Mouse (Mus musculus) hindbrain, embryonic 11.5 days (tissue): ENCODE measurements around the gene Gm2026. TPM values are rescaled to one million over a fixed set of nuclear protein-coding genes. Genes with fewer than 3 reads are reported as not detected.
"Not testable (repeated sequence)": the region's sequence is repeated elsewhere in the genome, so short reads cannot be mapped to it uniquely, and the experiment has no call there.

Experiments used
- ATAC-seq: fragments of 200-750 bp; cut with Nextera tagmentation; 2 replicates; pipeline ENCODE4 v1.8.0; 2017; ENCODE audit warnings: mild to moderate bottlenecking, moderate TSS enrichment, moderate library complexity; ENCODE audit not compliant: low FRiP score
- DNase-seq: peaks from one replicate; pipeline ENCODE4 v3.0.0-alpha.2; 2015; ENCODE audit warnings: low spot score
- H3K27ac ChIP-seq: fragments of 300-500 bp; sonication (generic); 2 replicates; pipeline ENCODE4 v1.5.1; 2014; ENCODE audit warnings: mild to moderate bottlenecking, low read depth, low read length
- H3K27me3 ChIP-seq: fragments of 300-500 bp; sonication (generic); 2 replicates; pipeline ENCODE4 v1.6.1; 2014; ENCODE audit warnings: mild to moderate bottlenecking, low read length, moderate library complexity, mixed read lengths; ENCODE audit not compliant: control insufficient read depth, insufficient read depth
- H3K36me3 ChIP-seq: fragments of 300-500 bp; sonication (generic); 2 replicates; pipeline ENCODE4 v1.6.1; 2014; ENCODE audit warnings: mild to moderate bottlenecking, low read length, moderate library complexity, mixed read lengths; ENCODE audit not compliant: control insufficient read depth, insufficient read depth
- H3K4me1 ChIP-seq: fragments of 300-500 bp; sonication (generic); replicated peaks from 2 replicates; pipeline ENCODE4 v1.6.1; 2014; ENCODE audit warnings: low read length, mixed read lengths; ENCODE audit not compliant: control insufficient read depth, insufficient read depth
- H3K4me2 ChIP-seq: fragments of 300-500 bp; sonication (generic); replicated peaks from 2 replicates; pipeline ENCODE4 v1.6.1; 2014; ENCODE audit warnings: mild to moderate bottlenecking, low read depth, low read length
- H3K4me3 ChIP-seq: fragments of 300-500 bp; sonication (generic); 2 replicates; pipeline ENCODE4 v1.5.1; 2014; ENCODE audit warnings: low read depth, low read length
- H3K9ac ChIP-seq: fragments of 300-500 bp; sonication (generic); 2 replicates; pipeline ENCODE4 v1.6.1; 2014; ENCODE audit warnings: low read depth, low read length
- H3K9me3 ChIP-seq: fragments of 300-500 bp; sonication (generic); 2 replicates; pipeline ENCODE4 v1.6.1; 2016; ENCODE audit warnings: low read length; ENCODE audit not compliant: control insufficient read depth
- WGBS: fragments of 180-500 bp; shearing (Covaris S2); extraction: QIAGEN DNeasy Blood & Tissue Kit; methylation state at CpG from one replicate; pipeline ENCODE4 v1.1.7; 2014; 5-methylcytosine and 5-hydroxymethylcytosine counted together
- polyA plus RNA-seq: library from polyadenylated mRNA; unstranded; fragments of >200 nt; fragmentation: Nextera tagmentation; extraction: Ambion mirVana; gene quantifications from 2 replicates; pipeline ENCODE4 v1.2.1, GENCODE M21; 2014

Gene Gm2026
- 33.5 and 36.8 TPM in 2 replicates for polyA plus RNA-seq

DNA sequence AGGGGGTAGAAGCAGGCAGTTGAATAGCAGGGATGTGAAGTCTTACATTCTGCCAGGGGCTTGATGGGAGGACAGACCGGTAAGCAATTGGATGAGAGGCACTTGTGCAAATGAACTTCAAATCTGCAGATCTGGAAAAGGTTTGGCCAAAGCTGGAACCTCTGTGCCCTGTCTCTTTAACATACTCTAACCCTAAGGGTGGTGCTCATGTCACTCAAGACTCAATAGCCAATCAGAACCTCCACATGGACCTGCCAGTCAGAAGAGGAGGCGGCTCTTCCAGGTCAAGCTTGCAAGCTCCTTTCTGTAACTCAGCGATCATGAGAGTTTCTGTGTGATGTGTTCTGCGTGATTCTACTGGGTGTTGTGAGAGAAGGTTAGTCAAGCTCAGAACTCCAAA lies at the start of gene Gm2026:
Gm2026 (plus strand) TSS at position 301 of the 400 bp plus-strand sequence.
- H3K27ac ChIP-seq, H3K4me2 ChIP-seq, H3K4me1 ChIP-seq, H3K36me3 ChIP-seq, H3K27me3 ChIP-seq, H3K9ac ChIP-seq, H3K9me3 ChIP-seq, DNase-seq, ATAC-seq, H3K4me3 ChIP-seq: not testable (repeated sequence)
- no CpG with 5 or more reads among the region's 4 CpGs for WGBS

DNA sequence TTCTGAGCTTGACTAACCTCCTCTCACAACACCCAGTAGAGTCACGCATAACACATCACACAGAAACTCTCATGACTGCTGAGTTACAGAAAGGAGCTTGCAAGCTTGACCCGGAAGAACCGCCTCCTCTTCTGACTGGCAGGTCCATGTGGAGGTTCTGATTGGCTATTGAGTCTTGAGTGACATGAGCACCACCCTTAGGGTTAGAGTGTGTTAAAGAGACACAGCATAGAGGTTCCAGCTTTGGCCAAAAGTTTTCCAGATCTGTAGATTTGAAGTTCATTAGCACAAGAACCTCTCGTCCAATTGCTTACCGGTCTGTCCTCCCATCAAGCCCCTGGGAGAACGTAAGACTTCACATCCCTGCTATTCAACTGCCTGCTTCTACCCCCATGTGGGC lies 34.1 kb upstream of the Gm2026 start, which contains the start of gene Zfp966:
Zfp966 (minus strand) TSS at position 101 of the 400 bp plus-strand sequence.
- not testable (repeated sequence) for DNase-seq, H3K27me3 ChIP-seq, H3K4me2 ChIP-seq, H3K27ac ChIP-seq, H3K9me3 ChIP-seq, H3K36me3 ChIP-seq, H3K4me1 ChIP-seq, H3K9ac ChIP-seq, H3K4me3 ChIP-seq, ATAC-seq
- no CpG with 5 or more reads among the region's 6 CpGs for WGBS

Other genes with a start within 250 kb of the Gm2026 start
- not detected in 2 replicates for gene Gm2007, start 223.8 kb upstream of the Gm2026 start, polyA plus RNA-seq
- 1.5 and 2.1 TPM in 2 replicates for gene Gm14288, start 164.2 kb upstream of the Gm2026 start, polyA plus RNA-seq
- gene Gm6710, start 96.1 kb upstream of the Gm2026 start, polyA plus RNA-seq, result 23.3 and 29.4 TPM in 2 replicates
- gene Zfp966, start 34.2 kb upstream of the Gm2026 start, polyA plus RNA-seq, result 5.1 and 5.6 TPM in 2 replicates
- gene Gm2004, start 184.5 kb downstream of the Gm2026 start, polyA plus RNA-seq, result 0.93 and 2.2 TPM in 2 replicates